Mouse (Mus musculus) forebrain, embryonic 13.5 days (tissue): ENCODE results near the gene E330009J07Rik. TPM values are rescaled to one million over a fixed set of nuclear protein-coding genes. Genes with fewer than 3 reads are reported as not detected.

ENCODE experiments used
- ATAC-seq: fragments of 200-750 bp; cut with Nextera tagmentation; 2 replicates; pipeline ENCODE4 v1.8.0; 2017
- H3K27ac ChIP-seq: fragments of 300-500 bp; sonication (generic); 2 replicates; pipeline ENCODE4 v1.5.1; 2015; ENCODE audit warnings: inconsistent platforms, mild to moderate bottlenecking, moderate library complexity
- H3K27me3 ChIP-seq: fragments of 300-500 bp; sonication (generic); 2 replicates; pipeline ENCODE4 v1.6.1; 2015; ENCODE audit warnings: mild to moderate bottlenecking, inconsistent platforms
- H3K36me3 ChIP-seq: fragments of 300-500 bp; sonication (generic); 2 replicates; pipeline ENCODE4 v1.6.1; 2015; ENCODE audit warnings: mild to moderate bottlenecking, inconsistent platforms; ENCODE audit not compliant: poor library complexity, severe bottlenecking
- H3K4me1 ChIP-seq: fragments of 300-500 bp; sonication (generic); 2 replicates; pipeline ENCODE4 v1.6.1; 2015; ENCODE audit warnings: inconsistent platforms
- H3K4me2 ChIP-seq: fragments of 300-500 bp; sonication (generic); 2 replicates; pipeline ENCODE4 v1.6.1; 2015; ENCODE audit warnings: inconsistent platforms, mild to moderate bottlenecking, moderate library complexity
- H3K4me3 ChIP-seq: fragments of 300-500 bp; sonication (generic); 2 replicates; pipeline ENCODE4 v1.5.1; 2015; ENCODE audit warnings: mild to moderate bottlenecking, inconsistent platforms
- H3K9ac ChIP-seq: fragments of 300-500 bp; sonication (generic); 2 replicates; pipeline ENCODE4 v1.6.1; 2015; ENCODE audit warnings: mild to moderate bottlenecking, inconsistent platforms
- H3K9me3 ChIP-seq: fragments of 300-500 bp; sonication (generic); replicated peaks from 2 replicates; pipeline ENCODE4 v1.6.1; 2016; ENCODE audit warnings: inconsistent platforms
- WGBS: fragments of 180-500 bp; shearing (Covaris S2); methylation state at CpG from one replicate; pipeline ENCODE4 v1.1.7; 2015; 5-methylcytosine and 5-hydroxymethylcytosine counted together
- polyA plus RNA-seq: library from polyadenylated mRNA; unstranded; fragments of >200 nt; fragmentation: Nextera tagmentation; extraction: Ambion mirVana; gene quantifications from 2 replicates; pipeline ENCODE4 v1.2.1, GENCODE M21; 2015

The E330009J07Rik gene
- polyA plus RNA-seq, 1 experiment from 2014 or later: 39.5 TPM

- Histone ChIP-seq H3K27me3 (peaks cover 11% of the 10 kb centered on the region; the same call in 1 of the 2 replicates), H3K27ac (no peak overlapping the region), H3K4me3 (no peak overlapping the region), H3K4me2 (no peak overlapping the region), H3K36me3 (no peaks in the 10 kb centered on the region), H3K9ac (no peak overlapping the region), H3K9me3 (no peaks in the 10 kb centered on the region), H3K4me1 (peaks cover 3% of the 10 kb centered on the region)
- no peak for ATAC-seq
- WGBS: 53% methylated on average over 12 of the region's 12 CpGs
These were observed 3.8 kb upstream of the E330009J07Rik start for GRCm38 (mm10) chr6:40439731-40440130.

- Histone ChIP-seq H3K27ac (peak within 1 kb of the TSS; percentile 31; the same call in 1 of the 2 replicates), H3K4me1 (peaks cover 11% of the 10 kb centered on the region), H3K4me3 (no peak within 1 kb of the TSS), H3K9ac (no peak within 1 kb of the TSS), H3K27me3 (peaks cover 11% of the 10 kb centered on the region; the same call in 1 of the 2 replicates), H3K9me3 (no peaks in the 10 kb centered on the region), H3K4me2 (no peak within 1 kb of the TSS), H3K36me3 (no peaks in the 10 kb centered on the region)
- 72% methylated on average over 5 of the region's 5 CpGs for WGBS
- no peak for ATAC-seq
These were observed 3.0 kb upstream of the E330009J07Rik start, which contains the start of gene Wee2 for GRCm38 (mm10) chr6:40438936-40439335. Wee2 (plus strand) TSS chr6:40439088.

GRCm38 (mm10) chr6:40435151-40436046, 536 bp downstream of the E330009J07Rik start:
- no peaks in the 10 kb centered on the region for H3K9me3 ChIP-seq
- peaks cover 46% of the 10 kb centered on the region for H3K4me1 ChIP-seq
- peak overlapping the region; percentile 83 for H3K4me3 ChIP-seq
- peaks cover 9% of the 10 kb centered on the region; the same call in 1 of the 2 replicates for H3K27me3 ChIP-seq
- H3K4me2 ChIP-seq: peak overlapping the region; percentile 81
- no peaks in the 10 kb centered on the region for H3K36me3 ChIP-seq
- peak; percentile 68 for ATAC-seq
- peak overlapping the region; percentile 93 for H3K27ac ChIP-seq
- WGBS: under 1% methylated on average over 60 of the region's 72 CpGs
- peak overlapping the region; percentile 93 for H3K9ac ChIP-seq

DNA sequence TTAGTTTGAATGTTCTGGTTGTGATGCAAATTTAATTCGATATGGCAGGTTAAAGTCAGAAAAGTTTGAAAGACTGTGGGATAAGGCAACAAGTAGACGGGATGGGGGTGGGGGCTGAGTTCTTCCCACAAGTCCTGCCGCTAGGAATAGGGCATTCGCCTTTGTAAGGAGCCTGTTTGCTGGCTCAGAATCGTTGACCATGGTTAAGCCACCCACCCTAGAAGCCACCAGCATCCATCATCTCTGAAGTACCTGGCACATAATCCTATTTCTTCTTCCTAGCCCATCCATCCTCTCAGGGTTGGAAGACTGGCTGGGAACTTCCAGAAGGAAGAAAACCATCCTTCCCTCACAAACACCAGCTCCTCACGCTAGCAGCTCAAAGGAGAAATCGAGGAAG, 1.2 kb downstream of the E330009J07Rik start:
- Histone ChIP-seq H3K36me3 (no peaks in the 10 kb centered on the region), H3K4me3 (peak overlapping the region; percentile 83), H3K9me3 (no peaks in the 10 kb centered on the region), H3K4me1 (peaks cover 53% of the 10 kb centered on the region), H3K4me2 (peak overlapping the region; percentile 81), H3K27me3 (peaks cover 6% of the 10 kb centered on the region; the same call in 1 of the 2 replicates), H3K27ac (peak overlapping the region; percentile 93), H3K9ac (peak overlapping the region; percentile 93)
- WGBS: 7% methylated on average over 7 of the region's 7 CpGs
- no peak for ATAC-seq

DNA sequence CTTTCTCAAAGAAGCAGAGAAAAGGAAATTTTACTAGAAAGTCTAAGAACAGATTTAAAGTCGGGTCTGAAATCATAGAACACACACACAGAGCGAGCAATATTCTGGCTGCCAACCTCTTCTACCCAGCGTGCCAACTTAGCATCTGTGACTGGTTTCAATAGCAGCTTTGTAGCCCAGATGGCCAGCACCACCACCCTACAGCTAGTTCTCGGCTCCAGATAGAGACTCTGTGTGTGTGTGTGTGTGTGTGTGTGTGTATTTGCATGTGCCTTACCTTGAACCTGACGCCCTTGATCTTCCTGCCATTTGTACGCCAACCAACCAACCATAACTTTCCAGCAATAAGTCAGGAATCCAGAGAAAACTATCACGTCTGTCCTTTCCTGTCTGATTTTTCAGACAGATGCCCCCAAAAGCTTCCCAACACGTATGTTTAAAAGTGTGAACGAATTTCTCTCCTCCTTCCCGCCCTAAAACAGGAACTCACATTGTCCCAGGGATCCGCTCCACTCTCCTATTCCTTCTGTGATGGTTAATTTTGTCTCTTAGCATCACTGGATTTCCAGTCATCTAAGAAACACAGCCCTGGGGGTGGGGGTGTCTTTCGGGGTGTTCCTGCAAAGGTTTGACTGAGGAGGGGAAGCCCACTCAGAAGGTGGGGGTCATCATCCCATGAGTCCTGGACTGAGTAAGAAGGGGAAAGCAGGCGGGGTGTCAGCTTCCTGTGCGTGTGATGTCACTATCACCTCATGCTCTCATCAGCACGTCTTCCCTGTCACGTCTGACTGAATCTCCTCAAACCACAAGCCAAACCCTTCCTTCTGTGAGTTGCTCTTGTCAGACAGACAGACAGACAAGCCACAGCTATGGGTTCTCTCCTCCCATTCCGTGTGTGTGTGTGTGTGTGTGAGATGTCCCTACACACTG, 3.3 kb downstream of the E330009J07Rik start:
- peak; percentile 46; the same call in 1 of the 2 replicates for ATAC-seq
- Histone ChIP-seq H3K9me3 (no peaks in the 10 kb centered on the region), H3K4me1 (peaks cover 69% of the 10 kb centered on the region), H3K4me2 (peak overlapping the region; percentile 81), H3K36me3 (no peaks in the 10 kb centered on the region), H3K27ac (peak overlapping the region; percentile 85), H3K9ac (no peak overlapping the region), H3K4me3 (peak overlapping the region; percentile 10; the same call in 1 of the 2 replicates), H3K27me3 (peaks cover 3% of the 10 kb centered on the region; the same call in 1 of the 2 replicates)
- 81% methylated on average over 17 of the region's 17 CpGs for WGBS

DNA sequence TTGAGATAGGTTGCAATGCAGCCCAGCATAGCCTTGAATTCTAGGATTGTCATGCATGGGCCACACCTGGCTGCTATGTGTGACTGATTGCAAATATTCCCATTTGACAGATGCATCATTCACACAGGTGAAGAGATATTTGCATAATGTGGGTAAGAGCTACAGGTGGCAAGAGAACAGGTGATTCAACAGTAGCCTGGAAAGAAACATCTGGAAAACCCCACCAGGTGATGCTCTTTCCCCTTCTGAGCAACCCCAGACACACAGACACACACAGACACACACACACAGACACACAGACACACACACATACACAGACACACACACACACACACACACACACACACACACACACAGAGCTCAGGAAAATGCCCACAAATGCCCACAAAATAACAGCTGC, 4.1 kb downstream of the E330009J07Rik start:
- no peak overlapping the region for H3K9ac ChIP-seq
- H3K27ac ChIP-seq: peak overlapping the region; percentile 85

GRCm38 (mm10) chr6:40431356-40431755, 4.6 kb downstream of the E330009J07Rik start:
- no peaks in the 10 kb centered on the region for H3K36me3 ChIP-seq
- no peak for ATAC-seq
- H3K9me3 ChIP-seq: no peaks in the 10 kb centered on the region
- WGBS: 49% methylated on average over 4 of the region's 4 CpGs
- H3K27ac ChIP-seq: peak overlapping the region; percentile 85
- H3K9ac ChIP-seq: no peak overlapping the region
- H3K4me3 ChIP-seq: 0 out of 2 replicates have a peak overlapping the region, but pooled peaks have one; percentile 10
- peak overlapping the region; percentile 42 for H3K4me2 ChIP-seq
- peaks cover 75% of the 10 kb centered on the region for H3K4me1 ChIP-seq
- H3K27me3 ChIP-seq: no peaks in the 10 kb centered on the region

More for the DNA sequence above, 4.1 kb downstream of the E330009J07Rik start:
- Histone ChIP-seq H3K9me3 (no peaks in the 10 kb centered on the region), H3K4me2 (peak overlapping the region; percentile 42), H3K36me3 (no peaks in the 10 kb centered on the region), H3K27me3 (no peaks in the 10 kb centered on the region), H3K4me3 (peak overlapping the region; percentile 10; the same call in 1 of the 2 replicates), H3K4me1 (peaks cover 75% of the 10 kb centered on the region)
- ATAC-seq: no peak

- no peaks in the 10 kb centered on the region for H3K27me3 ChIP-seq
- no peaks in the 10 kb centered on the region for H3K36me3 ChIP-seq
- peak overlapping the region; percentile 42 for H3K4me2 ChIP-seq
- peak overlapping the region; percentile 85 for H3K27ac ChIP-seq
- H3K4me3 ChIP-seq: no peak overlapping the region
- H3K9ac ChIP-seq: no peak overlapping the region
- no peaks in the 10 kb centered on the region for H3K9me3 ChIP-seq
- peaks cover 75% of the 10 kb centered on the region for H3K4me1 ChIP-seq
- no peak for ATAC-seq
- WGBS: 63% methylated on average over 3 of the region's 3 CpGs
These were observed 5.1 kb downstream of the E330009J07Rik start for GRCm38 (mm10) chr6:40430878-40431277.

DNA sequence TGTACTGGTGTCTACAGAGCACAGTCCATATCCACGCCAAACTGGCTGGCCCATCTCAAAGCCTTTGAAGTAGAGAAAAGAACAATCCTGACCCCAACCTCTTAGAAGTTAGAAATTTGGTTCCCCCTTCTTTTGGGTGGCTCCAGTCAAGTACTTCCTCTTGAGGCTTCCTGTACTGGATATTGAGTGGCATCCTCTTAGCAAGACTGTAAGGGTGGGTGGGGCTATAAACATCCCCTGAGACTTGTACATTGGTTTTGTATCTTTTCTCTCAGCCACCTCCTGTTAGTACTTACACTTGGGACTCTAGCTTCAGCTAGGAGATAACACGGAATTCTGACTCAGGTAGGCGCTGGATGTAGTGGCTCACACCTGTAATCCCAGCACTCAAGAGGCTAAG, 5.7 kb downstream of the E330009J07Rik start:
- H3K36me3 ChIP-seq: no peaks in the 10 kb centered on the region
- H3K27me3 ChIP-seq: no peaks in the 10 kb centered on the region
- no peak overlapping the region for H3K4me3 ChIP-seq
- ATAC-seq: no peak
- peaks cover 75% of the 10 kb centered on the region for H3K4me1 ChIP-seq
- no peaks in the 10 kb centered on the region for H3K9me3 ChIP-seq
- peak overlapping the region; percentile 85 for H3K27ac ChIP-seq
- peak overlapping the region; percentile 42 for H3K4me2 ChIP-seq
- H3K9ac ChIP-seq: no peak overlapping the region
- 85% methylated on average over 3 of the region's 3 CpGs for WGBS

GRCm38 (mm10) chr6:40429521-40429931, 6.4 kb downstream of the E330009J07Rik start:
- WGBS: 35% methylated on average over 4 of the region's 4 CpGs
- ATAC-seq: peak; percentile 37; the same call in 1 of the 2 replicates
- peak overlapping the region; percentile 42 for H3K4me2 ChIP-seq

DNA sequence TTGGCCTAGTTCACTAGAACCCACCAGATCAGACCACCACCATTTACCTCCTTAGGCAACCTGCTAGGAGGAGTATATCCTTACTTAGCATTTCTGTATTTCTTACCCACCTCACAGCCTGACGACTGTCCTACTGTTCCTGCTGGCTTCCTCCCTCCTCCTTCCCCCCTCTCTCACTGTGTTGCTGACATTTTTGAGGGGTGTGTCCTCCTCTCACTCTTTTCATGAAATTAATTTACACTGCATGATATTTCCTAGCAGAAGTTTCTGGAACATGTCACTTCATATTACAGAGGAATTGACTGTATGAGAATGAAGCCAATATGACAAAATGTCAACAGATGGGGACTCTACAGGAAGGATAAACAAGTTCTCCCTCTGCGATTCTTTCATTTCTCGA, 7.2 kb downstream of the E330009J07Rik start:
- Histone ChIP-seq H3K36me3 (no peaks in the 10 kb centered on the region), H3K4me3 (no peak overlapping the region), H3K27ac (peak overlapping the region; percentile 36), H3K4me1 (peaks cover 61% of the 10 kb centered on the region), H3K9ac (no peak overlapping the region), H3K9me3 (no peaks in the 10 kb centered on the region), H3K4me2 (peak overlapping the region; percentile 24), H3K27me3 (no peaks in the 10 kb centered on the region)
- ATAC-seq: peak; percentile 28; the same call in 1 of the 2 replicates
- WGBS: 60% methylated on average over 3 of the region's 3 CpGs

More at GRCm38 (mm10) chr6:40429521-40429931, 6.4 kb downstream of the E330009J07Rik start:
- Histone ChIP-seq H3K4me3 (no peak overlapping the region), H3K9ac (no peak overlapping the region), H3K9me3 (no peaks in the 10 kb centered on the region), H3K27ac (peak overlapping the region; percentile 85), H3K27me3 (no peaks in the 10 kb centered on the region), H3K4me1 (peaks cover 70% of the 10 kb centered on the region), H3K36me3 (no peaks in the 10 kb centered on the region)
